Mouse (Mus musculus) kidney, postnatal 10 days (tissue): ENCODE data around the gene Gp1bb.
A peak's percentile ranks its signal among the peaks of the same experiment; 100 is the strongest.

Experiments
- DNase-seq: peaks from one replicate; pipeline ENCODE4 v3.0.0; 2021; ENCODE audit warnings: mixed read lengths

The Gp1bb gene

DNA sequence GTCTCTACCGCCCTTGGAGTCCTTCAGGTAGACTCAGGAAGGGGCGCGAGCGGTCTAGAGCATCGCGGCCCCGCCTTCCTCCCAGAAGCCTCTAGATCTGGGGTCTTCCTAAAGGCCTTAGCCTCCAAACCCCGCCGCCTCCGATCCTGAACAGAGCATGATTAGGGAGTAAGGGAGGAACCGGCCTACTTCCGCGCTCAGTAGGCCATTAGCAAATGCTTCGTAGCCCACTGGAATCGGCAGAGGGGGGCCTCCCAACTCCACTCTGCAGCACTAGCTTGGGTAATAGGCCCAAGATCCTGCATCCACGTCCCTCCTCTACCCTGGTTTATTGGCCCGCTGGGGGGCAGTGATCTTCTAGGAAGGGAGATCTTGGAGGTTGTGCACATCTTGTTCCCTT, at the start of gene Gp1bb:
TSS of gene Gp1bb (minus strand) at position 385 of the 400 bp plus-strand sequence.
- DNase-seq: no peak

DNA sequence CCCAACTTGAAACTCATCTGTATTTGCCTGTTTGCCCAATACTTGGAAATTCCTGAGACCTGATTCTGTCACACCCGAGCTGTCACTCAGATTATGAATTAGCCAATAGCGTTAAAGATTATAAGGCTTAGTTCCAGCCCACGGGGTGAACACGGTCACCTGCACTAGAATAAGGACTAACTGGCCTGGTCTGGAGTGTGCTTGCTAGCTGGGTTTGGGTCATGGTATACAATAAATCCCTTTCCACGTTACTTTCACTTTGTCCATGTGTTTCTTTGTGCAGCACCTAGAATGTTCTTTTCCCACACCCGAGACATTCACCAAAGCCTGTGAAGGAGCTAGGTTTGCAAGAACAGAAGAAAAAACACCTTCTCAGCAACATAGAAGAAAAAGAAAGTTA, 47.7 kb upstream of the Gp1bb start:
- no peak for DNase-seq

DNA sequence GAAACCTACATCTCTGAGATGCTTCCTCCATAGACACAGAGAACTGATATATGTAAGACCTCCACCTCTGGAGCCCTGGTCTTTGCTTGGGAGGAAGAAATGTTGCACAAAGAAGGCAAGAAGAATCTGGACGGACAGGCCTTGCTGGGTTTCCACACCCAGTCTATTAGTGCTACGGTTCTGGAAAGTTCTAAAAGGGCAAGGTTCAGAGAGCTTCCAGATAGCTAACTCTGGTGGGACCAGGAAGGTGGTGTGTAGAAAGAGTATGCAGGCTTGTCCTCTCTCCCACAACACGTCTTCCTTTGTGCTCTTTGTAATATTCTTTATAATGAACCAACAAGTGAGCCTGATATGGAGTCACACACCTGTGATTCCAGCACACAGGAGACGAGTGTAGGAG, 36.4 kb upstream of the Gp1bb start:
- DNase-seq: no peak

DNA sequence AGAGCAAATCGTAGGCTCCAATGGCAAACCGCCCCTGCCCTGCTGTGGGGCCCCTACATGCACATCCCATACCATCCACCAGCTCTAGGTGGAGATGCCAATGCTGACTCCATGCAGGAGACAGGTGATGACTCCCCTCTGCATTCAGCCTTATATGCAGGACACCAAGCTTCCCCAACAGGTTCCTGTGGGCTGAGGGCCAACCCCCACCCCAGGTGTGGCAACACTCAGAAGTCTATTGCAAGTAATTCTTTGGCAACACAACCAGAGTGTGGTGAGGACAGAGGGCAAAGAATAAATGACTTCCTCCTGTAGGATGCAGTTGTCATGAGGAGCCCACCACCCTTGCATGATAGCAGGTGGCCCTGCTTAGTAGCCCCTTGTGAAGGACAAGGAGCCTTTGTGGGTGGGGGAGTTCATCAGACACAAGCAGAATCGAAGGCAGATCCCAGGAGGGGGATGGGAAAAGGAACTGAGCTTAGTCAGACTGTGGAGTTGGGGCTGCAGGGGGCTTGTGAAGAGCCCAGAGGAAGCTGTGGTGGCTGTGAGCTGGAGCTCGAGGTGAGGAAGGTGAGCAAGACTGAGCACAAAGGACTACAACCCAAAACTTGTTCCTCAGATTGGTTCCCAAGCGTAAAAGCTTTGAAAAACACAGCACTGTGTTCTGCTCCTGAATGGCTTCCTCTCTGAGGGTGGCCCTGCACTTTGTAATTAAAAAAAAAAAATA, 33.3 kb upstream of the Gp1bb start:
- no peak for DNase-seq

DNA sequence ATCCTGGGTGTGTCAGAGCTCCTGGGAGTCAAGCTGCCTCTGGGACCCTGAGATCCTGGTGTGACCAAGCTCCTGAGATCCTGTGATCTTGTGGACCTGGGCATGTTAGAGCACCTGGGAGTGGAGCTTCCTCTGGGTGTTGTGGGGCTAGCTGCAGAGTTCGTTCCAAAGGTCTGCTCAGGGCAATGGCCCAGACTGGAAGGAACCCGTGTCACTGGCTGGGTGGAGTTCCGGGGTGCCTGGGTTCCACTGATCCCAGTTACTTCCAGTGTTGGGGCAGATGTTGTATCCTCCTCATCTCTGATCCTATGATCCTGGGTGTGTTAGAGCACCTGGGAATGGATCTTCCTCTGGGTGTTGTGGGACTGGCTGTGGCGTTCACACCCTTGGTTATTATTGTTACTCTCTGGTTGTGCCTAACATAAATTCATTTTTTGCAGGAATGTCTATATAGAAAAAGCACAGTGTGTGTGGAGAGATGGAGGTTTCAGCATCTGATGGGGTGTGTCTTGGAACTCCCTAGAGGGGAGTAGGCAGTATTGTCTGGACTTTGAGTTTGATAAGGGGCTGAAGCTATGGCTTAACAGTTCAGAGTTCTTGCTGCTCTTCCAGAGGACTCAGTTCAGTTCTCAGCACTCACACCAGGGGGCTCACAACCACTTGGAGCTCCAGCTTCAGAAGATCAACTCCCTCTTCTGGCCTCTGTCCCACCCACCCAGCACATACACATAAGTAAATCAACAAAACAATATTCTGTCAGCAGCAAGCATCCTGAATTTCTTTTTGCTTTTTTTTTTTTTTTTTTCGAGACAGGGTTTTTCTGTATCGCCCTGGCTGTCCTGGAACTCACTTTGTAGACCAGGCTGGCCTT, 31.3 kb upstream of the Gp1bb start:
- DNase-seq: no peak

DNA sequence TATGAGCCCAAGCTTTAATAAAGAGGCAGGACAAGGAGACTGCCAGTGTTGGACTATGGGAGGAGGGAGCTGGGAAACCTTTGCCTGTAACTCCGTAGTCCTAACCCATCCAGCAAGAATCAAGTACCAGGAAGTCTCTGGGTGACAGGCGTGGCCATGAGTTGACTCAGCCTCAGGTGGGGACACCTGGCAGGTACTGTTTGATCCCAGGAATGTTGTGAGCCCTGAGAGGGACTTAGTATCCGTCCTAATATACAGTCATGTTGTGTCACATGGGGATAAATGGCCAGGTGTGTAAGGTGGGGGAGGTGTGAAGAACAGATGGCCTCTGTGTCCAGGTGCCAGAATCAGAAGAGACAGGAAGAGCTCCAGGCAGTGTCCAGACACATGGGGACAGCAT, 26.9 kb upstream of the Gp1bb start:
- no peak for DNase-seq

DNA sequence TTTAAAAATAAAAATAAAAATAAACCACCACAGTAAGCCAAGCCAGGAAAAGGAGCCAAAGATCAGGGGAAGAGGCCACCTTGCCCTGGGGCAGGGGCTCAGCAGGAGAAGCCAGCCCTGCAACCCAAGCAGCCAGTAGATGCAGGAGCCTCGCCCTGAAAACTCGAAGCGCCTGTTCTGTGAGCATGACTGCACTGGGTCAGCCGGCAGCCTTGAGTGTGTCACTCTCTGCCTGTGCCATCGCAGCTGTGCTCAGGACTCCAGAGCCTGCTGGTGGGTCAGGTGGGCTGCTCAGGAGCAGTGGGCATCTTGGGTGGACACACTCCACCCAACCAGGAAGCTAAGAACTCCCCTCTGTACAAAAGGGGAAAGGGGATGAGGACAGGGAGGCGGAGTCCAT, 23.1 kb upstream of the Gp1bb start:
- no peak for DNase-seq

DNA sequence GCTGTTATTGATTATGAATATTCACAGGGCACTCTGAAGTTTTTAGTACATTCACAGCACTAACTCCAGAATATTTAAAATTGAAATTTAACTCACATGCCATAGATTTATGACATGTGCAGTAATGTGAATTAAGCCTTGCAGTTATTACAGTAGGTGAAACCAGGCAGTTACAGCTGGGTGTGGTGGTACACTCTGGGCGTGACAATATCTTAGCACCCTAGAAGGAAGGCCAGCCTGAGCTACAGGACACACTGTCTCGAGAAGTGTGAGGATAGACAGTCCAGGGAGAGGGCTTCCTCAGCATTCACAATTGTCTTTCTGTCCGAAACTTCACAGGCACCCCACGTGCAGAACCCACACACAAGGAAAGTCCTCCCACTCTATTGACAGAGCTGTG, 22.3 kb upstream of the Gp1bb start:
- no peak for DNase-seq

DNA sequence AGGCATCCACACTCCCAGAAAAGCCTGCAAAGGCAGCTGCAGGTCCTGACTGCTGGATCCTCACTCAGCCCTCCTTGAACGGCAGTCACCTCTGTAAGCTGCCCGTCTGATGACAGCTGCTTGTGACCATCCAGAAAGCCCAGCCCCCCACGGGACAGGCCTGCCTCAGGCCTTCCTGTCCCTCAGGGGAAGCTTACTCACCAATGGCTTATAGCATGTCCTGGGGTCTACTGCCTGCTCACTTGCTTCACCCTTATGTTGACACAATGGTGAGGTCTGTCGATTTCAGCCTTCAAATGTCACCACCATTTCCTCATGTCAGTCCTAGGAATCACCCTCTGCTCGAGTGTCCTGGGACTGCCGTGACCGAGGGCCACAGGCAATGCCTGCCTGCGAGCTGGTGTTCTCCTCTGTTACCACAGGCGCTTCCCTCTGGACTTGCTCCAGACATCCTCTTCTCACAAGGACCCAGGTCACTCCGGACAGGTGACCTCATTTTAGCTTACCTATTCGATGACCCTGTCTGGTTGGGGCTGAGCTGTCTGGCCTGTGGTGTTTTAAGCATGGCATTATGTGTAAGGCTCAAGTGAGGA, 21.3 kb upstream of the Gp1bb start:
- no peak for DNase-seq

DNA sequence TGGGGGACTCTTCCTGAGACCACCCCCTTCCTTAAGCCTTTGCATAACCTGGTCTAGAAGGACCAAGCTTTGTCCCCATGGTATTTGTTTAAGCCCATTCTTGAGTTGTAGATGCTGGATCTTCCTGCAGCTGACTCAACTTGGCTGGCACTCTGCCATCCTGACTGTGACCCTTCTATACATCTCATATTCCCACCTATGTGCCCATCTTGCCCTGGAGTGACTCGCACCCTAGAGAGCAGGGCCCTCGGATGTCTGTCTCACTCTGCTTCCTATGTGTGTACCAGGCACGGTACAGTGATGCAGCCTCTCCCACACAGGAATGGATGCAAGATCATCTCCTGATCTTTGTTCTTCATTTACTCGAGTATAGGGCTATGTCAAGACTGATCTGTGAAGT, 20.7 kb upstream of the Gp1bb start:
- no peak for DNase-seq

DNA sequence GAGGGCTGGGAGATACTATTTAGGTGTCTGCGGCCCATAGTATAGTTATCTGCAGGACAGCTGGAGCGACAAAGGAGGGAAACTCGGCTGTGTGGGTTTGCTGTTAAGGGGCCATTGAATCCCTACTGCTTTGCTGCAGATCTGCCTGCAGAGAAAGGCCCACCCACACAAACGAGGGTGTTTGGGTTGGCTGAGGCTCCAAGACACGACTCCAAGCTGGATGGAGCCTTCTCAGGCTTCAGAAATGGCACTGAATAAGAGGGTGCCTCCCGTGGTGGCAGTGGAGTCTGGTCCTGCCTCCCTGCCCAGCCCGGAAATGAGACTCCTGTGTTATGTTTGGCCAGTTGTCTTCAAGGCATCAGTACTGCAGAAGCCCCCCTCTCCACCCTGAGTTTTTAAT, 20.1 kb upstream of the Gp1bb start:
- no peak for DNase-seq

DNA sequence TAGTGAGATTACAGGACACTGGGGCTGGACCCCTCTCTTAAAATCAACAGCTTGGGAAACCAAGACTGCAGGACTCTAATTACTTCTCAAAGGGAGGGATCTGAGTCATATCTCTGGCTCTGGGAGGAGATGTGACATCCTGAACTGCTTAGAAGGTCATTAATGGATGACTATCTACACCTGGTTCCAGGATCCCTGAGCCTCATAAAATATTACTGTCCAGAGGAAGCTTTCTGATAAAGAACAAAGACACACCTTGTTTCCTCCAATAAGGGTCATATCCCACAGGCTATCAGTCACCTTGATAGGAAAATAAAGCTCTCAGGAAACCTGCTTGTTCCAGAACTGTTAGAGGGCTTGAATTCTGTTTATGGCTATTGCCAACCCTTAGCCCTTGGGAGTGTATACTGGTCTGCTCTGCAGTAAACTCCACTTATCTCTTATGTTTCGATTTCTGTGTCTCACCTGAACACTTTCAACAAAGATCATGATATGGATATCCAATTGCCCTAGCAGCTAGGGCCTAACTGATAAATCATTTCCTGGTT, 17.3 kb upstream of the Gp1bb start:
- DNase-seq: no peak

DNA sequence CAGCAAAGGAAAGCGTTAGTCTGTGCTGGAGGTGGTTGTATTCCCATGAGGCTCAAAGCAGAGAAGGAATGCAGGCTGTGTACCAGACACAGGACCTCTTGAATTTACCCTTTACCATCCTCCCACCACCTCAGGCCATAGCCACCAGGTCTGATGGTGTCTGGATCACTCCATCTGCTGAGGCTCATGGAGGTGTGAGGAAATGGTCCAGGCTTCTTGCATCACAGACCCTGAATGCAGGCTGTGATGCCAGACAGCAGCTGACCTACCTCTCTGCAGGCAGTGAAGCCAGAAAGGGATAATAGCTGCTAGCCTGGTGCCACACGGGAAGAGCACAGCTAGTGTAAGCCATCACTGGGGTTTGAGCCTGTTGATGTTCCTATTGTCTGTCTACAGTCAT, 16.2 kb upstream of the Gp1bb start:
- no peak for DNase-seq

DNA sequence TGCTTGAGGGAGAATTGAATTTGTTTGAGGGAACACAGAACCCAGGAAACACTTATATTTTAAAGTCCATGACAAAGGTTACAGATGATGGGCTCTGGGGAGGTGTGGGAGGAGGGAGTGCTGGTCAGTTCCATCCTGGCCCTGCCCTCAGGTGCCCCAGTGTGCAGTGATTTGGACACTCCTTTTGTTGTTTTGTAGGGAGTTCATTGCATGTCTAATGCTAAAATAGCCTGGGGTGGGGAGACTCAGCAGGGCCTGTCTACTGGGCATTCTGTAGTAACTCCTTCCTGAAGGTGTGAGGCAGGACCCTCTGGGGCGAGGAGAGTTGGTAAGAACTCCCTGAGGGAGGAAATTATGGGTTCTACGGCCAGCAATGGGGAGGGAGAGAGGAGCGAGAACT, 14.6 kb upstream of the Gp1bb start:
- no peak for DNase-seq

DNA sequence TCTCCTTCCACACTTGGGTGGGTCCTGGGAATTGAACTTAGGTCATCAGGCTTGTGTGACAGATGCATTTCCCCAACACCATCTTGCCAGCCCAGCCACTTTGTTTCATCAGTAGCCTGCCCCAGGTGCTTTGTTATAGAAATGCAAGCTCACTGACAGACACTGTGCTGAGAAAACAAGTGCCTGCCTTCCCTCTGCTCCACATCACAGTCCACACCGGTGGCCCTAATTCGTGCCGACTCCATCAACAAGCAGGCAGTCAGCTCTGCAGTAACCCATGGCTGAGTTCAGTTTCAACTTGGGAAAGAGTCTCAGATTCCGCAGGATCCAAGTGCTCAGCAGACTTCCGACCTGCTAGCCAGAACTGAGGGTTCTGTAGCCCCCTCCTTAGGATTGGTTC, 14.2 kb upstream of the Gp1bb start:
- DNase-seq: no peak

DNA sequence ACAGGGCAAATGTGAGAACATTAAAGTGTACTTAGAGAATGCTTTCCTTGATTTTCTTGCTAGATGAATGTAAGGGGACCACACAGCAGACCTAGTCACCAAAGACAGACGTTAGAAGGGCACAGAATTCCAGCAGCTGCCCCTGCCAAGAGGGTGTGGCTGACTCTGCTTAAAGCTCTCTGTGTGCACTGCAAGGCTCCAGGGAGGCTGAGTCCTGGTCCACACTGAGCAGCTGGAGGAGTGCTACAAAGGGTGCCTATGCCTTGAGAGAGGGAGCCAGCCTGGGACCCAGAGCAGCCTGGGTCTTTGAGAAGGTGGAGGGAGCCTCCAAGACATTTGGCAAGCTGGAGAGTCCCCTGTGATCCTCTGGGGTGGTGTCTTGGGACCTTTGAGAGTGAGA, 11.1 kb upstream of the Gp1bb start:
- peak; percentile 3 for DNase-seq

DNA sequence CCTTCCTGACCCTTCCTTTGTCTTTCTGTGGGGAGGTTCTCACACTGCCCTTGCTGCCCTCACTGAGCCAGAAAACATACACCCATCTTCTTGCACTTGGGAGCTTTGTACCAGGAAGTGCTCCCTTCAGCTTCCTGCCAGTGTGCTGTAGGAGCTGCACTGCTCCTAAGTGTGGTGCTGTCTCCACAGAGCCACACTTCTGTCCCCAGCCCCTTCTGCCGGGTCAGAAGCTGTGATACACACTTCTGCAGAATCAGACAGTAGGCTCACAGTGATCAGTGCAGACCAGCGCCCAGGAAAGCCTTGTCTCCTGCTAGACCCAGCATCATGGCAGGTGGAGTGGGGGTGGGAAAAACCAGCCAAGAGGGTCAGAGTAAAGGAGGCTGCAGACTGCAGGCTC, 10.6 kb upstream of the Gp1bb start:
- DNase-seq: peak; percentile 2

DNA sequence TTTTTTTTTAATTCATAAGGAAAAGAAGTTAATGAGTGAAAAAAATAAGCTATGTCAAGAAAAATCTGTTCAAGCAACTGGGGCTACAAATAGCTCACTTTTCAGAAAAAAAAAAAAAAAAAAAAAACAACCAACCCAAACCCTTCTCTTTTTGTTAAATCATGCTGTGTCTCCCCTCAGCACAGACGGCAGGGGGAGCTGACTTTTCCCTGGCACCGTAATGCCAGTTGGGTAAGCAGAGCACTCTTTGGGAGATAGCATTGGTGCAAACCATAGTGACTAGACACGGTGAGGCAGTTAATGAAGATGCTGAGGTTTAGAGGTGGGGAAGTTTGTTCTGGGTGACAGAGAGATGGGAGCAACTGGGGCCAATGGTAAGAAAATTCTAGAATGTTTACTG, 9.9 kb upstream of the Gp1bb start:
- DNase-seq: peak; percentile 4

DNA sequence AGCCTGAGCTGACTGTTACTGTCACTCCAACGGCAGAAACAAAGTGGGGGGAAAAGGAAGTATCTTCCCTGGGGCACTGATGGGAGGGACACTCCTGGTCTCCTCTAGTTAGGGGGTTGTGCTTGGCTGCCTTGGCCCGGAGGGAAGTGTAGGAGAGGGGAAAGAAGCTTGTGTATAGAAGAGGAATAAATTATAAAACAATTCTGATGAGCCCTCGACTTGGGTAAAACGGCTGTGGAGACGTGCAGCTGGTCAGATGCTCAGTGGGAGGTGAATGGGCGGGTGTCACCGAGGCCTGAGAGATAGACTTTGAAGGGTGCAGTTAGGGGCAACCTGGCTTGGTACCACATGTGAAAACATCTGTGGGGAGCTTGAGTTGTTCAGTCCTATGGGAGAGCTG, 8.9 kb upstream of the Gp1bb start:
- peak; percentile 3 for DNase-seq

DNA sequence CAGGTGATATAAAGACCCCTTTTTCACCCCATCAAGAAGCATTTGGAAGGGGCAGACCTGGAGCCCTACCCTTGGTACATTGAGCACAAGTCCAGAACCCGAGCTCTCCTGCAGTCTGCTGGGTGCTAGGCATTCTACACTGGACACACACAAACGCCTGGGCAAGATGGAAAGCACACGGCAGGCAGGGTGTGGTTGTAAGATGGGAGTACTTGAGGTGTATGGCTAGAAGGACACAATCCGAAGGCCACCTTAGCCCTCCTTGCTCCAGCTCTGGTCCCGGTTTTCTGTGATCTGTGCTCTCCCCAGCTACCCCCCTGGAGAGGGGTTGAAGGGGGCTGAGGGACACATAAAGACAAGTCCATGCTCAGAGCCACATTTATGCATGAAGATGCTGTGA, 8.1 kb upstream of the Gp1bb start:
- no peak for DNase-seq

DNA sequence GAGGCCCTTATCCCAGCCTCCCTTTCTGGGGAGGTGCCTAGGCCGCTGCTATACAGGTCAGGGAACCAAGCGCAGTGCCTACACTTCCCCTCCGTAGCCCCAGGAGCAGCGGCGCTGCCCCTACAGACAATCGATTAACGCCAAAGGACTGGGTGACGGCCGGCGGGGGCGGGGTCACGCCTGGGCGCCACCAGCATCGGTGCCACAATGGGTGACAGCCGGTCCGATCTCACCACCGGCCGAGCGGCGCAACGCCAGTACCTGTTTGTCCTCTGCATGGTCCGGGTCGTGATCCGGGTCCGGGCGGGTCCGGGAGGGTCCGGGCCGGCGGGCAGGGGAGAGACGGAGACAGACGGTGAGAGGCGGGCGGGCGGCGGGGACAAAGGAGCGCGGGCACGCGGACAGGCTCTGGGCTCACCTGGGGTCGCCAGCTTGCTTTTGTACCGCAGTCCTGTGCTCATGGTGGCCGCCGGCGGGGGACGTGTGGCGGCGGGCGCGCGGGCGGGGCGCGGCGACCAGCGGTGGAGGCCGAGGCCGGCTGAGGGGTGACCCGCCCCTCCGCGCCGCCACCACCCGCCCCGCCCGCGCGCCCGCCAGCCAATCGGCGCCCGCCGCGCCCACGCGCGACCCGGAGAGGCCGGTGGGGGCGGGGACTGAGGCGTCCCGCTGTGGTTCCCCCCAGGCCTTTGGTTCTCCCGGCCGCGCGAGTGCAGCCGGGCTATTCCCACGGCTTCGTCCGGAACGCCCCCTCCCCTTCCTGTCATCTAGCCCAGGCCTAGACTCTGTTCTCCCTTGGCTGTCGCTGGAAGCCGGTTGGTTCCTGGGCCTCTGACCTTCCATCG, 7.4 kb upstream of the Gp1bb start, which contains the start of gene Sept5:
TSS of gene Sept5 (minus strand) at position 565 of the 842 bp plus-strand sequence.
- peak; percentile 83 for DNase-seq

DNA sequence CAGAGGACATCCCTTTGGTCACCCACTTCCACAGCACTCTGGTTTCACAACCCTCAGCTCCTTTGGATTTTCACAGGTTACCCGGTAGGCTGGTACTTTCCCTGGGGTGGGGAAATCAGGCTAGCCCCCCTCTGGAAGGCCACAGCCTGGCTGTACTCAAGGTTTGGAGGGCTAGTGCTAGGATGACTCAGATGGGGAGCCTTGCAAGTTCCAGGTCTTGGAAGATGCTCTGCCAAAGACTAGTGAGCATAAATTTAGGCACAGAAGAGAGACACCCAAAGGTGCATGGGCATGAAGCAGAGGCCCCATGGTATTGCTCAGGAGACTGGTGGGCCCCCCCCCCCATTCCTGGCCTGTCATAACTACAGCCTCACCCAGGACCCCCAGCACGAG, 6.7 kb upstream of the Gp1bb start:
- DNase-seq: no peak
